Mouse (Mus musculus): ENCODE measurements around the gene Tert.

DNA sequence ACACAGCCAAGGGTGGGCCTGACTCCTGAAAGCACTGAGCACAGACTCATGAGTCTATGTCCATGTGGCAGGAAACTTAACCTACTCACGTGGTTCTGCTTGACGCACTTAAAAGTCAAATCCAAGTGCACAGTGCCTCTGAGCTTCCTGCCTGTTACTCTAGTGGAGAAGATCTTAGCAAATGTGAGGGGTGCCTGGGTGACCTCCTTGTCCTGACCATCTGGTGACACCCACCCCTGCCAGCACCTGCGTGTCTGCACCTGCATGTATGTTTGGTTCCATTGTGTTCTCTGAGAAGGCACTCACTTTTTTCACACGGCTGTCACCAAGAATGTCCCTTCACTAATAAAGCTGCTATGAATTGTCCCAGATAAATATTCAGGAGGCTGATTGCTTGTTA is 14.6 kb downstream of the Tert start:
- TF ChIP-seq CTCF (IDR thresholded peaks at IDR 0.05; ENCODE audit: control insufficient read depth, insufficient read depth, insufficient read length), result no peak
- TF ChIP-seq MAX (IDR thresholded peaks at IDR 0.05), result no peak
- no peak for TF ChIP-seq MYOD1 (IDR thresholded peaks at IDR 0.05; ENCODE audit: control insufficient read depth, insufficient read length, low read depth)
- TF ChIP-seq USF1 (IDR thresholded peaks at IDR 0.05; ENCODE audit: low read depth), result no peak
- TF ChIP-seq CEBPB (IDR thresholded peaks at IDR 0.05; ENCODE audit: low read depth), result no peak
- no peak for TF ChIP-seq MYOG (IDR thresholded peaks at IDR 0.05; ENCODE audit: control insufficient read depth, extremely low read depth, insufficient read length)
- TF ChIP-seq FOSL1 (IDR thresholded peaks at IDR 0.05; ENCODE audit: insufficient read depth, low read length, poor library complexity, severe bottlenecking), result no peak
